Mouse (Mus musculus): ENCODE results near the gene Scube1.

Gene Scube1

GRCm38 (mm10) chr15:83709889-83710774 is 14.7 kb downstream of the Scube1 start:
- no peak for DNase-seq (ENCODE audit: low spot score in 2 of 2)

- DNase-seq (ENCODE audit: low spot score in 2 of 2), result no peak
These were observed 18.2 kb downstream of the Scube1 start for GRCm38 (mm10) chr15:83706528-83707199.

DNA sequence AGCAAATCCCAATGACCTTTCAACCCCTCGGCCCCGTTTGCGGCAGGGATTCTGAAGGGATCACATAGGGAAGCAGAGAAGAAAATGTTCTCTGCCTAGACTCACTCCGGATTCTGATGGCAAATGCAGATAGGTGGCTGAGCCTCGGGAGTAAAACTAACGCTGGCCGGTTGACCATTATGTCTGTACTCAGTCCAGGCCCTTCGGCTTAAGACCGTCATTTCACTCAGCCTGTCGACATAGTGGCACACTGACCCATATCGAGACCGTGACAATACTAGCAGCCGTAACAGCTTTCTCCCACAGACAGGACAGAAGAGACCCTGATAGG is 24.3 kb downstream of the Scube1 start:
- DNase-seq (ENCODE audit: low spot score in 2 of 2), result no peak

GRCm38 (mm10) chr15:83699834-83700592 is 24.8 kb downstream of the Scube1 start:
- no peak for DNase-seq (ENCODE audit: low spot score in 2 of 2)

DNA sequence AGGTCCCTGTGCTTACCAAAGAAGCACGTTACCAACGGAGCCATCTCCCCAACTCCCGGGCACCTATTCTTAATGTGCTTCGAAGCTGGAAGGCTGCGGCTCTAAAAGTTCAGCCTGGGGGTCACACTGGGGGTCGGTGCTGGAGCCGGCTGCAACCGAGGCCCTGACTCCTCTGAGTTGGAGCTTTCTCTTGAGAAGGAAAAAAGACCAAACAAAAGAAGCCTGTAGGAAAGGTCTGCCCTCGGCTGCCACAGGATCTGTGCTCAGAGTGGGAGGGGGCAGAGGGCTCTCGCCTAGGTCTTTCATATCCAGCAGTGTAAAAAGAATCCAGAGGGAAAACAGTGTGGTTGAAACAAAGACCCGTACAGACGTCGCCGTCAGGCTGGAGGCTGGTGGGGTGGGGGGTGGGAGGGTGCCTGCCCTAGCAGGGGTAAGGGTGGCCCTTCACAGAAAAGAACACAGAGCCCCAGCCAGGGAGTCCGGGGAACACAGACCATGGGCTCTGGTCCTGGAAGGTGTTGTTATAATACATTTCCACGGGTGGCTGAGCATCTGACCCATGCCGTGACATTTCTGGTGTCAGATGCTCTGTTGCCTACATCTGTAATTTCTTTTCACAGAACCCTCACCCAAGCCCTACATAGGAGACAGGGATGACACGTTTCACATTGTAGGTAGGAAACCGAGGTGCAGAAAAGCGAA is 25.5 kb downstream of the Scube1 start:
- no peak for DNase-seq (ENCODE audit: low spot score in 2 of 2)

GRCm38 (mm10) chr15:83696681-83697381 is 28.0 kb downstream of the Scube1 start:
- DNase-seq (ENCODE audit: low spot score in 2 of 2), result no peak

DNA sequence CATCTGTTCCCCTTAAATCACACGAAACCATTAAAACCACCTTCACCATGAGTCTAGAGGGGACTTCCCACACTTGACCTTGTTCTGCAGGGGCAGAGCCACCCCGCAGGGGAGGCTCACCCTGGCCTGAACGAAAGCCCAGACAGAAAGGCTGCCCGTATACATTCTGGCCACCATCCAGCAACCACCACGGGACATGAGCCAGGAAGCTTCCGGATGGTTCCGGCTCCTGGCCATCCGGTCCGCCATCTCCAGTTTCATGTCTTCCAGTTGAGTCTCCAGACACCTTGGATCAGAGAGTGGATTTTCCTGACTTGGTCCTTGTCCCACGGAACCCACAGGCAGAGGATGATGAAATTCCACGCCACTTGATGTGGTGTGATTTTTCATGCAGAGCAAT is 29.7 kb downstream of the Scube1 start:
- no peak for DNase-seq (ENCODE audit: low spot score in 2 of 2)

- DNase-seq (ENCODE audit: low spot score in 2 of 2), result peak in 1 of 2 experiments; percentile 44
These were observed 32.9 kb downstream of the Scube1 start for GRCm38 (mm10) chr15:83691901-83692361.

- DNase-seq (ENCODE audit: low spot score in 2 of 2), result no peak
These were observed 34.9 kb downstream of the Scube1 start for GRCm38 (mm10) chr15:83689946-83690345.

DNA sequence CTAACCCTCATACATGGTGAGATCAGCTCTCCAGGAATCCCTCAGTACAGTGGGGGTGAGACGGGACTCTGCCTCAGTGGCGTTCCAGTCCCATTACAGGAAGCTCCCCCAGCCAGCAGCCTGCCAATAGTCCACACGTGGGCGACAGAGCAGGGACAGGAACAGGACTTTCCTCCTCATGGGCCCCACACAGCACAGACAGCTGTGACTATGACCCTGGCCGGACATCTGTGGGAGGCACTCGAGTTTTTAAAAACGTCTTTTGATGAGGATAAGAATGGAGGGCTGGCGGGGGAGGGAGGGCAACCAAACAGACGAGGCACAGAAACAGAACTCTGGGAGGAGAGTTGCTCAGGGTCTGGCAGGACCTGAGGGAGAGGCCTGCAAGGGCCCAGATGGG is 38.2 kb downstream of the Scube1 start:
- DNase-seq (ENCODE audit: low spot score in 2 of 2), result no peak

- DNase-seq (ENCODE audit: low spot score in 2 of 2), result no peak
These were observed 38.9 kb downstream of the Scube1 start for GRCm38 (mm10) chr15:83685950-83686349.

- DNase-seq (ENCODE audit: low spot score in 2 of 2), result peak in 1 of 2 experiments; percentile 54
These were observed 41.7 kb downstream of the Scube1 start for GRCm38 (mm10) chr15:83683051-83683561.

GRCm38 (mm10) chr15:83680300-83680699 is 44.5 kb downstream of the Scube1 start:
- no peak for DNase-seq (ENCODE audit: low spot score in 2 of 2)

GRCm38 (mm10) chr15:83679729-83680128 is 45.1 kb downstream of the Scube1 start:
- DNase-seq (ENCODE audit: low spot score in 2 of 2), result no peak

DNA sequence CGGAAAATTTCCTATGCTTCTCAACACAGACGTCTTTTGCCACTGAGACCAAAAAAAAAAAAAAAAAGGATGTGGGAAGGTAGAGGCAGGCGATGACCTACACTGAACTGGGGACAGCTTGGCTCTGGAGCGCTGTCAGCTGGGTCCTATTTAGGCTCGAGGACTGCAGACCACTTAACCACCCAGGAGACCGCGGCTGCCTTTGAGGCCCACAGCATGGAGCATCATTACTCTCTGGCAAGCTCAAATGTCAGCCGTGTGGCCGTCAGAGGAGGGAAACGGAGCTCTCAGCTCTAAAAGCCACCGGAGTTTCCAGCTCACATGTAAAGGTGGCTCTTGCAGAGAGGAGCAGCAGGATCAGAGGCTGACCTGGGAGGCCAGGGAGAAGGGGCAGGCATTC is 46.2 kb downstream of the Scube1 start:
- no peak for DNase-seq (ENCODE audit: low spot score in 2 of 2)

- no peak for DNase-seq (ENCODE audit: low spot score in 2 of 2)
These were observed 46.7 kb downstream of the Scube1 start for GRCm38 (mm10) chr15:83678089-83678488.

GRCm38 (mm10) chr15:83677098-83677497 is 47.7 kb downstream of the Scube1 start:
- no peak for DNase-seq (ENCODE audit: low spot score in 2 of 2)

- no peak for DNase-seq (ENCODE audit: low spot score in 2 of 2)
These were observed 48.5 kb downstream of the Scube1 start for GRCm38 (mm10) chr15:83676286-83676685.

DNA sequence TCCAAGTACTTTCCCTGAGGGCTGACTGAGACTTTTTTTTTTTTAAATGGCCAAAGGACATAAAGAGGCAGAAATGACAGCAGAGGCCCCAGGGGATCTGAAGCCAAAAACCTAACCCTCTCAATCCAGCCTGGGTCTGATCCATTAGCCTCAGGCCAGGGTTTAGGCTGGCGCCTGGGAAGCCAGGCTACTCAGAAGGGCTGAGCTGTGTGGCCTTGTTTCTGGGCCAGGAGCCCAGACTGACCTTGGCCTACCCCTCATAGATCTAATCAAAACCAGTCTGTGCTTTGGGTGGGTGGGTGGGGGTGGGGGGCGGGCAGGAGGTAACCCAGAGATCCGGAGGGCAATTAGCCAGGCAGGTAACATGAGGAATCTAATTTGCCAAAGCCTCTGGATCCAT is 51.2 kb downstream of the Scube1 start:
- DNase-seq (ENCODE audit: low spot score in 2 of 2), result no peak

GRCm38 (mm10) chr15:83667501-83667900 is 57.3 kb downstream of the Scube1 start:
- DNase-seq (ENCODE audit: low spot score in 2 of 2), result no peak

- DNase-seq (ENCODE audit: low spot score in 2 of 2), result peak in 1 of 2 experiments; percentile 53
These were observed 58.4 kb downstream of the Scube1 start for GRCm38 (mm10) chr15:83666418-83666817.
